Mouse (Mus musculus): ENCODE measurements around the gene Trio. TPM values are rescaled to one million over a fixed set of nuclear protein-coding genes. Genes with fewer than 3 reads are reported as not detected.
"Not testable (repeated sequence)": the region's sequence is repeated elsewhere in the genome, so short reads cannot be mapped to it uniquely, and the experiment has no call there.

Gene Trio
- polyA plus RNA-seq, 1 experiment from 2014 or later = 69.8 TPM

- no peaks in the 10 kb centered on the region for H3K9me3 ChIP-seq
- 96% methylated on average over 4 of the region's 4 CpGs for WGBS
- H3K36me3 ChIP-seq = peaks cover 83% of the 10 kb centered on the region
- no peak overlapping the region for H3K4me3 ChIP-seq
- H3K4me2 ChIP-seq (replicated peaks) = no peak overlapping the region
- no peak overlapping the region for H3K9ac ChIP-seq
- no peak overlapping the region for H3K27ac ChIP-seq
- ATAC-seq (ENCODE audit: insufficient number of reproducible peaks, insufficient read depth, low FRiP score, low TSS enrichment) = no peak
- H3K4me1 ChIP-seq = peaks cover 4% of the 10 kb centered on the region; the same call in 1 of the 2 replicates
- H3K27me3 ChIP-seq = no peaks in the 10 kb centered on the region
Observed at GRCm38 (mm10) chr15:27849910-27850309, 175.7 kb downstream of the Trio start.

GRCm38 (mm10) chr15:27841696-27842095, 184.0 kb downstream of the Trio start:
- WGBS = 89% methylated on average over 15 of the region's 15 CpGs
- H3K4me3 ChIP-seq = no peak overlapping the region
- H3K27ac ChIP-seq = no peak overlapping the region
- H3K9me3 ChIP-seq = no peaks in the 10 kb centered on the region
- peaks cover 74% of the 10 kb centered on the region for H3K36me3 ChIP-seq
- H3K27me3 ChIP-seq = no peaks in the 10 kb centered on the region
- no peak for ATAC-seq (ENCODE audit: insufficient number of reproducible peaks, insufficient read depth, low FRiP score, low TSS enrichment)
- no peaks in the 10 kb centered on the region for H3K4me1 ChIP-seq
- no peak overlapping the region for H3K4me2 ChIP-seq (replicated peaks)
- no peak overlapping the region for H3K9ac ChIP-seq

- Histone ChIP-seq H3K4me2 (replicated peaks) (no peak overlapping the region), H3K9me3 (no peaks in the 10 kb centered on the region), H3K27me3 (no peaks in the 10 kb centered on the region), H3K36me3 (peaks cover 69% of the 10 kb centered on the region), H3K9ac (no peak overlapping the region), H3K4me1 (no peaks in the 10 kb centered on the region), H3K27ac (no peak overlapping the region), H3K4me3 (no peak overlapping the region)
- WGBS = 84% methylated on average over 8 of the region's 8 CpGs
- ATAC-seq (ENCODE audit: insufficient number of reproducible peaks, insufficient read depth, low FRiP score, low TSS enrichment) = no peak
Observed at GRCm38 (mm10) chr15:27840579-27840978, 185.1 kb downstream of the Trio start.

- peaks cover 72% of the 10 kb centered on the region for H3K36me3 ChIP-seq
- H3K27me3 ChIP-seq = no peaks in the 10 kb centered on the region
- WGBS = 80% methylated on average over 6 of the region's 6 CpGs
- no peaks in the 10 kb centered on the region for H3K4me1 ChIP-seq
- H3K9me3 ChIP-seq = no peaks in the 10 kb centered on the region
- ATAC-seq (ENCODE audit: insufficient number of reproducible peaks, insufficient read depth, low FRiP score, low TSS enrichment) = no peak
- no peak overlapping the region for H3K4me3 ChIP-seq
- H3K4me2 ChIP-seq (replicated peaks) = no peak overlapping the region
- H3K27ac ChIP-seq = no peak overlapping the region
- H3K9ac ChIP-seq = no peak overlapping the region; the same call in 1 of the 2 replicates
Observed at GRCm38 (mm10) chr15:27840125-27840524, 185.5 kb downstream of the Trio start.

GRCm38 (mm10) chr15:27831646-27832045, 194.0 kb downstream of the Trio start:
- WGBS = 93% methylated on average over 6 of the region's 6 CpGs
- Histone ChIP-seq H3K27me3 (no peaks in the 10 kb centered on the region), H3K4me1 (no peaks in the 10 kb centered on the region), H3K4me3 (no peak overlapping the region), H3K4me2 (replicated peaks) (no peak overlapping the region), H3K27ac (no peak overlapping the region), H3K36me3 (peaks cover 57% of the 10 kb centered on the region), H3K9me3 (no peaks in the 10 kb centered on the region), H3K9ac (no peak overlapping the region)
- ATAC-seq (ENCODE audit: insufficient number of reproducible peaks, insufficient read depth, low FRiP score, low TSS enrichment) = no peak

- ATAC-seq (ENCODE audit: insufficient number of reproducible peaks, insufficient read depth, low FRiP score, low TSS enrichment); H3K27ac ChIP-seq; H3K4me1 ChIP-seq; H3K27me3 ChIP-seq; H3K4me3 ChIP-seq; H3K9me3 ChIP-seq; H3K9ac ChIP-seq; H3K4me2 ChIP-seq (replicated peaks): not testable (repeated sequence)
- WGBS = 73% methylated on average over 3 of the region's 3 CpGs
- H3K36me3 ChIP-seq = peaks cover 71% of the 10 kb centered on the region
Observed at GRCm38 (mm10) chr15:27827871-27828270, 197.8 kb downstream of the Trio start.

- 91% methylated on average over 4 of the region's 4 CpGs for WGBS
- H3K27me3 ChIP-seq = no peaks in the 10 kb centered on the region
- no peak overlapping the region for H3K4me2 ChIP-seq (replicated peaks)
- H3K9me3 ChIP-seq = no peaks in the 10 kb centered on the region
- H3K9ac ChIP-seq = no peak overlapping the region
- ATAC-seq (ENCODE audit: insufficient number of reproducible peaks, insufficient read depth, low FRiP score, low TSS enrichment) = no peak
- no peak overlapping the region for H3K27ac ChIP-seq
- no peaks in the 10 kb centered on the region for H3K4me1 ChIP-seq
- peaks cover 63% of the 10 kb centered on the region for H3K36me3 ChIP-seq
- H3K4me3 ChIP-seq = no peak overlapping the region
Observed at GRCm38 (mm10) chr15:27826886-27827285, 198.8 kb downstream of the Trio start.

GRCm38 (mm10) chr15:27826048-27826637, 199.5 kb downstream of the Trio start:
- ATAC-seq (ENCODE audit: insufficient number of reproducible peaks, insufficient read depth, low FRiP score, low TSS enrichment) = no peak
- Histone ChIP-seq H3K4me3 (no peak overlapping the region), H3K9ac (no peak overlapping the region), H3K9me3 (no peaks in the 10 kb centered on the region), H3K4me1 (no peaks in the 10 kb centered on the region), H3K27me3 (no peaks in the 10 kb centered on the region), H3K36me3 (peaks cover 59% of the 10 kb centered on the region), H3K27ac (no peak overlapping the region), H3K4me2 (replicated peaks) (no peak overlapping the region)
- WGBS = 86% methylated on average over 4 of the region's 4 CpGs

GRCm38 (mm10) chr15:27825390-27825789, 200.3 kb downstream of the Trio start:
- Histone ChIP-seq H3K9me3 (no peaks in the 10 kb centered on the region), H3K4me1 (no peaks in the 10 kb centered on the region), H3K9ac (no peak overlapping the region), H3K27ac (no peak overlapping the region), H3K36me3 (peaks cover 56% of the 10 kb centered on the region), H3K4me2 (replicated peaks) (no peak overlapping the region), H3K27me3 (no peaks in the 10 kb centered on the region), H3K4me3 (no peak overlapping the region)
- ATAC-seq (ENCODE audit: insufficient number of reproducible peaks, insufficient read depth, low FRiP score, low TSS enrichment) = no peak
- 93% methylated on average over 12 of the region's 12 CpGs for WGBS

GRCm38 (mm10) chr15:27823581-27823980, 202.1 kb downstream of the Trio start:
- H3K27me3 ChIP-seq = no peaks in the 10 kb centered on the region
- H3K9me3 ChIP-seq = no peaks in the 10 kb centered on the region
- peaks cover 68% of the 10 kb centered on the region for H3K36me3 ChIP-seq
- no peak for ATAC-seq (ENCODE audit: insufficient number of reproducible peaks, insufficient read depth, low FRiP score, low TSS enrichment)
- no peak overlapping the region for H3K4me3 ChIP-seq
- WGBS = 88% methylated on average over 4 of the region's 4 CpGs
- no peak overlapping the region for H3K4me2 ChIP-seq (replicated peaks)
- no peak overlapping the region for H3K27ac ChIP-seq
- H3K4me1 ChIP-seq = no peaks in the 10 kb centered on the region
- no peak overlapping the region for H3K9ac ChIP-seq

- Histone ChIP-seq H3K9me3 (no peaks in the 10 kb centered on the region), H3K27me3 (no peaks in the 10 kb centered on the region), H3K27ac (no peak overlapping the region), H3K4me2 (replicated peaks) (no peak overlapping the region), H3K4me1 (no peaks in the 10 kb centered on the region), H3K9ac (no peak overlapping the region), H3K4me3 (no peak overlapping the region), H3K36me3 (peaks cover 72% of the 10 kb centered on the region)
- ATAC-seq (ENCODE audit: insufficient number of reproducible peaks, insufficient read depth, low FRiP score, low TSS enrichment) = no peak
- WGBS = 94% methylated on average over 4 of the region's 4 CpGs
Observed at GRCm38 (mm10) chr15:27822461-27822860, 203.2 kb downstream of the Trio start.

- WGBS = 84% methylated on average over 11 of the region's 11 CpGs
Observed at GRCm38 (mm10) chr15:27821651-27822364, 203.8 kb downstream of the Trio start.

More at GRCm38 (mm10) chr15:27821651-27822364, 203.8 kb downstream of the Trio start:
- no peak overlapping the region for H3K4me3 ChIP-seq
- H3K9ac ChIP-seq = no peak overlapping the region
- H3K4me1 ChIP-seq = no peaks in the 10 kb centered on the region
- no peak for ATAC-seq (ENCODE audit: insufficient number of reproducible peaks, insufficient read depth, low FRiP score, low TSS enrichment)
- H3K27me3 ChIP-seq = no peaks in the 10 kb centered on the region
- H3K4me2 ChIP-seq (replicated peaks) = no peak overlapping the region
- no peaks in the 10 kb centered on the region for H3K9me3 ChIP-seq
- H3K36me3 ChIP-seq = peaks cover 71% of the 10 kb centered on the region
- H3K27ac ChIP-seq = no peak overlapping the region
